Comparison of ENCODE assay signal across 19 mouse cellular contexts in the genomic region with DNA sequence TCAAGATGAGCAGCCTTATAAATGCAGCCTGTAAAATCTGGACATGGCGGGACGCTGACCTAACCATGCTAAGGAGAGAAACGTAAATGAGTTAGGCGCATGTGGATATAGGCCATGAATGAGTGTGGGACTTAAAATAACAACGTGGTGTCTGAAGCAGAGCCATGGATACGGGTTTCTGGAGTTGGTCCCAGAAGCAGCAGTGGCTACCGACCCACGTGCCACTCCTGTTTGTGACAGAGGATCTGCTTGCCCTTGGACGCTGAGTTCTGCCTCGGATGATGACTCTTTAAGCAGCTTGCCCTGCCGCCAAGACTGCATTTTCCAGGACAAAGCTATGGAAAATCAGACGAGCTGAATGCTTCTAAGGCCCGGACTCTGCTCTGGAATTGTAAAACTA.
A peak's percentile ranks its signal among the peaks of the same experiment; 100 is the strongest.
DNase-seq lines count a peak whose midpoint lies in the region; ATAC-seq and TF ChIP-seq lines count a peak whose summit lies in the region.
"Had no signal": no experiment of that assay in that cellular context is flagged by ENCODE, and none has a peak within 500 bp of the region (broad histone marks: within the 10 kb centered on the region; RNA-seq: fewer than 3 reads in every experiment).

No protein-coding gene starts in this region.

- H3K4me1 ChIP-seq in heart, embryonic 10.5 days = peaks cover 13% of the 10 kb centered on the region
- H3K4me1 ChIP-seq in limb, embryonic 15.5 days = peaks cover 4% of the 10 kb centered on the region
- H3K4me1 ChIP-seq in limb, embryonic 10.5 days = peaks cover 4% of the 10 kb centered on the region

- ATAC-seq in limb, embryonic 15.5 days (ENCODE audit: insufficient number of reproducible peaks, low FRiP score, low TSS enrichment, low read depth) = no peak
- ATAC-seq: CD4-positive, CD25-positive, alpha-beta regulatory T cell, adult 4 months; intestine, embryonic 16.5 days had no signal

- no peak overlapping the region for H3K9ac ChIP-seq in limb, embryonic 15.5 days
- H3K9ac ChIP-seq: embryonic facial prominence, embryonic 13.5 days; heart, embryonic 13.5 days; hindbrain, embryonic 12.5 days; liver, embryonic 13.5 days; neural tube, embryonic 12.5 days had no signal

- H3K36me3 ChIP-seq in heart, embryonic 10.5 days = no peaks in the 10 kb centered on the region
- no peaks in the 10 kb centered on the region for H3K36me3 ChIP-seq in limb, embryonic 15.5 days
- no peaks in the 10 kb centered on the region for H3K36me3 ChIP-seq in limb, embryonic 10.5 days
- H3K36me3 ChIP-seq: embryonic facial prominence, embryonic 13.5 days; heart, embryonic 13.5 days; hindbrain, embryonic 12.5 days; liver, embryonic 13.5 days; neural tube, embryonic 12.5 days had no signal

- H3K4me3 ChIP-seq in heart, embryonic 10.5 days = no peak overlapping the region
- no peak overlapping the region for H3K4me3 ChIP-seq in limb, embryonic 15.5 days
- H3K4me3 ChIP-seq in limb, embryonic 10.5 days = no peak overlapping the region
- H3K4me3 ChIP-seq: embryonic facial prominence, embryonic 13.5 days; heart, embryonic 13.5 days; hindbrain, embryonic 12.5 days; liver, embryonic 13.5 days; neural tube, embryonic 12.5 days had no signal

- no peaks in the 10 kb centered on the region for H3K27me3 ChIP-seq in heart, embryonic 10.5 days (ENCODE audit: insufficient read depth, poor library complexity, severe bottlenecking)
- H3K27me3 ChIP-seq in limb, embryonic 15.5 days = no peaks in the 10 kb centered on the region
- H3K27me3 ChIP-seq in limb, embryonic 10.5 days (ENCODE audit: low read depth, poor library complexity, severe bottlenecking) = no peaks in the 10 kb centered on the region
- H3K27me3 ChIP-seq: embryonic facial prominence, embryonic 13.5 days; heart, embryonic 13.5 days; hindbrain, embryonic 12.5 days; liver, embryonic 13.5 days; neural tube, embryonic 12.5 days had no signal

- no peaks in the 10 kb centered on the region for H3K9me3 ChIP-seq in heart, embryonic 10.5 days
- H3K9me3 ChIP-seq in limb, embryonic 15.5 days = no peaks in the 10 kb centered on the region
- no peaks in the 10 kb centered on the region for H3K9me3 ChIP-seq in limb, embryonic 10.5 days (replicated peaks)
- H3K9me3 ChIP-seq: embryonic facial prominence, embryonic 13.5 days; heart, embryonic 13.5 days; hindbrain, embryonic 12.5 days; liver, embryonic 13.5 days; neural tube, embryonic 12.5 days had no signal

- TF ChIP-seq CTCF in brain, embryonic 14.5 days (IDR thresholded peaks at IDR 0.05; ENCODE audit: borderline replicate concordance, extremely low read depth, insufficient read depth, insufficient read length) = no peak

- no peak overlapping the region for H3K27ac ChIP-seq in heart, embryonic 10.5 days
- peak overlapping the region; percentile 47; the same call in 1 of the 2 replicates for H3K27ac ChIP-seq in limb, embryonic 15.5 days
- H3K27ac ChIP-seq in limb, embryonic 10.5 days = no peak overlapping the region
- H3K27ac ChIP-seq: embryonic facial prominence, embryonic 13.5 days; heart, embryonic 13.5 days; hindbrain, embryonic 12.5 days; kidney, postnatal 0 days; liver, embryonic 13.5 days; neural tube, embryonic 12.5 days had no signal

- TF ChIP-seq POLR2A in brain, embryonic 14.5 days (IDR thresholded peaks at IDR 0.05; ENCODE audit: borderline replicate concordance, extremely low read depth, insufficient read depth, insufficient read length, poor library complexity, severe bottlenecking) = no peak

- 84% methylated on average over 13 of the region's 13 CpGs for WGBS in heart, embryonic 10.5 days
- WGBS in limb, embryonic 15.5 days = 65% methylated on average over 13 of the region's 13 CpGs
- 88% methylated on average over 13 of the region's 13 CpGs for WGBS in limb, embryonic 10.5 days

- H3K4me2 ChIP-seq in limb, embryonic 15.5 days = no peak overlapping the region
- H3K4me2 ChIP-seq: embryonic facial prominence, embryonic 13.5 days; heart, embryonic 13.5 days; hindbrain, embryonic 12.5 days; neural tube, embryonic 12.5 days had no signal

- DNase-seq in cerebellum, postnatal 10 days = peak; percentile 76 to 78
- no peak for DNase-seq in cerebellum, adult 18-20 months
- peak; percentile 91 for DNase-seq in heart, adult 11 months
- no peak for DNase-seq in heart, embryonic 10.5 days (ENCODE audit: low spot score)
- no peak for DNase-seq in limb, embryonic 10.5 days (ENCODE audit: low spot score)
- peak; percentile 62 for DNase-seq in brain, embryonic 14.5 days (ENCODE audit: low read depth)
- no peak for DNase-seq in kidney, adult 11 months
- DNase-seq: adrenal gland, adult 2 months; cerebellum, adult 11 months; layer of hippocampus, postnatal 36 days; liver, embryonic 13.5 days had no signal

Comparison
In these comparisons a context has a peak if more than half of its experiments do, and no peak if none do; other contexts are left out.
1. DNase-seq: peak in cerebellum, postnatal 10 days (2 of 2), heart, adult 11 months (single experiment) and brain, embryonic 14.5 days (single experiment); none in cerebellum, adult 18-20 months (0 of 2), heart, embryonic 10.5 days (single experiment), limb, embryonic 10.5 days (single experiment) and kidney, adult 11 months (single experiment).